Mouse (Mus musculus) kidney, embryonic 15.5 days (tissue): ENCODE data around the gene Ctps. TPM values are rescaled to one million over a fixed set of nuclear protein-coding genes. Genes with fewer than 3 reads are reported as not detected.
"Not testable (repeated sequence)": the region's sequence is repeated elsewhere in the genome, so short reads cannot be mapped to it uniquely, and the experiment has no call there.

ENCODE experiments used
- ATAC-seq: fragments of 200-750 bp; cut with Nextera tagmentation; replicated peaks from 2 replicates; pipeline ENCODE4 v1.8.0; 2017; ENCODE audit warnings: moderate TSS enrichment; ENCODE audit not compliant: low FRiP score
- H3K27ac ChIP-seq: fragments of 300-500 bp; sonication (generic); 2 replicates; pipeline ENCODE4 v1.5.1; 2015; ENCODE audit warnings: mild to moderate bottlenecking, inconsistent platforms
- H3K27me3 ChIP-seq: fragments of 300-500 bp; sonication (generic); 2 replicates; pipeline ENCODE4 v1.6.1; 2015; ENCODE audit warnings: inconsistent platforms
- H3K36me3 ChIP-seq: fragments of 300-500 bp; sonication (generic); 2 replicates; pipeline ENCODE4 v1.6.1; 2015; ENCODE audit warnings: inconsistent platforms
- H3K4me1 ChIP-seq: fragments of 300-500 bp; sonication (generic); 2 replicates; pipeline ENCODE4 v1.6.1; 2015; ENCODE audit warnings: inconsistent platforms
- H3K4me2 ChIP-seq: fragments of 300-500 bp; sonication (generic); 2 replicates; pipeline ENCODE4 v1.6.1; 2015; ENCODE audit warnings: moderate library complexity, mild to moderate bottlenecking, inconsistent platforms
- H3K4me3 ChIP-seq: fragments of 300-500 bp; sonication (generic); replicated peaks from 2 replicates; pipeline ENCODE4 v1.5.1; 2015; ENCODE audit warnings: mild to moderate bottlenecking, inconsistent platforms
- H3K9ac ChIP-seq: fragments of 300-500 bp; sonication (generic); 2 replicates; pipeline ENCODE4 v1.6.1; 2015; ENCODE audit warnings: mild to moderate bottlenecking, inconsistent platforms
- H3K9me3 ChIP-seq: fragments of 300-500 bp; sonication (generic); replicated peaks from 2 replicates; pipeline ENCODE4 v1.6.1; 2016; ENCODE audit warnings: inconsistent platforms
- WGBS: fragments of 180-500 bp; shearing (Covaris S2); methylation state at CpG from one replicate; pipeline ENCODE4 v1.1.7; 2015; ENCODE audit warnings: mixed read lengths; 5-methylcytosine and 5-hydroxymethylcytosine counted together
- polyA plus RNA-seq: library from polyadenylated mRNA; unstranded; fragments of >200 nt; fragmentation: Nextera tagmentation; extraction: Ambion mirVana; gene quantifications from 2 replicates; pipeline ENCODE4 v1.2.1, GENCODE M21; 2015

Gene Ctps
- polyA plus RNA-seq, 1 experiment from 2014 or later = 84.0 TPM

GRCm38 (mm10) chr4:120596210-120596609 lies 26.1 kb upstream of the Ctps start:
- H3K27me3 ChIP-seq, H3K27ac ChIP-seq, H3K4me2 ChIP-seq, H3K9ac ChIP-seq, H3K4me3 ChIP-seq, ATAC-seq, H3K36me3 ChIP-seq, H3K9me3 ChIP-seq, H3K4me1 ChIP-seq: not testable (repeated sequence)
- 83% methylated on average over 1 of the region's 1 CpGs for WGBS

- Histone ChIP-seq H3K4me2 (no peak overlapping the region), H3K9me3 (no peaks in the 10 kb centered on the region), H3K27ac (no peak overlapping the region), H3K4me3 (no peak overlapping the region), H3K36me3 (no peaks in the 10 kb centered on the region), H3K9ac (no peak overlapping the region), H3K4me1 (peaks cover 9% of the 10 kb centered on the region; the same call in 1 of the 2 replicates), H3K27me3 (peaks cover 12% of the 10 kb centered on the region; the same call in 1 of the 2 replicates)
- WGBS = 91% methylated on average over 4 of the region's 4 CpGs
- no peak for ATAC-seq
Observed at GRCm38 (mm10) chr4:120590973-120591372, 20.9 kb upstream of the Ctps start.

- no peaks in the 10 kb centered on the region for H3K36me3 ChIP-seq
- H3K27ac ChIP-seq = peak overlapping the region; percentile 54
- 32% methylated on average over 5 of the region's 5 CpGs for WGBS
- H3K4me3 ChIP-seq = no peak overlapping the region
- H3K4me1 ChIP-seq = peaks cover 9% of the 10 kb centered on the region; the same call in 1 of the 2 replicates
- 0 out of 2 replicates have a peak overlapping the region, but pooled peaks have one; percentile 9 for H3K4me2 ChIP-seq
- peaks cover 12% of the 10 kb centered on the region; the same call in 1 of the 2 replicates for H3K27me3 ChIP-seq
- peak; percentile 89 for ATAC-seq
- H3K9me3 ChIP-seq = no peaks in the 10 kb centered on the region
- 0 out of 2 replicates have a peak overlapping the region, but pooled peaks have one; percentile 29 for H3K9ac ChIP-seq
Observed at GRCm38 (mm10) chr4:120589815-120590422, 19.8 kb upstream of the Ctps start.

GRCm38 (mm10) chr4:120589070-120589469 lies 19.0 kb upstream of the Ctps start:
- Histone ChIP-seq H3K9me3 (no peaks in the 10 kb centered on the region), H3K36me3 (no peaks in the 10 kb centered on the region), H3K9ac (no peak overlapping the region), H3K4me1 (peaks cover 9% of the 10 kb centered on the region; the same call in 1 of the 2 replicates), H3K27me3 (peaks cover 12% of the 10 kb centered on the region; the same call in 1 of the 2 replicates), H3K4me2 (no peak overlapping the region), H3K27ac (0 out of 2 replicates have a peak overlapping the region, but pooled peaks have one; percentile 54), H3K4me3 (no peak overlapping the region)
- no peak for ATAC-seq
- 32% methylated on average over 3 of the region's 3 CpGs for WGBS

GRCm38 (mm10) chr4:120588445-120588844 lies 18.4 kb upstream of the Ctps start, which contains the start of gene Gm8439:
Gene Gm8439 (plus strand): TSS chr4:120588745.
- Histone ChIP-seq H3K4me2 (no peak within 1 kb of the TSS), H3K4me1 (peaks cover 9% of the 10 kb centered on the region; the same call in 1 of the 2 replicates), H3K9ac (no peak within 1 kb of the TSS), H3K27ac (peak within 1 kb of the TSS; percentile 54), H3K4me3 (no peak within 1 kb of the TSS), H3K36me3 (no peaks in the 10 kb centered on the region), H3K9me3 (no peaks in the 10 kb centered on the region), H3K27me3 (peaks cover 12% of the 10 kb centered on the region; the same call in 1 of the 2 replicates)
- no peak for ATAC-seq
- 24% methylated on average over 4 of the region's 4 CpGs for WGBS

GRCm38 (mm10) chr4:120586986-120587385 lies 16.9 kb upstream of the Ctps start:
- no peaks in the 10 kb centered on the region for H3K36me3 ChIP-seq
- 79% methylated on average over 1 of the region's 1 CpGs for WGBS
- ATAC-seq = no peak

GRCm38 (mm10) chr4:120581711-120582110 lies 11.6 kb upstream of the Ctps start:
- 78% methylated on average over 9 of the region's 9 CpGs for WGBS
- H3K36me3 ChIP-seq = no peaks in the 10 kb centered on the region
- 0 out of 2 replicates have a peak, but pooled peaks cover 5% of the 10 kb centered on the region for H3K4me1 ChIP-seq
- H3K9me3 ChIP-seq = no peaks in the 10 kb centered on the region
- H3K27ac ChIP-seq = no peak overlapping the region
- H3K4me2 ChIP-seq = no peak overlapping the region
- H3K4me3 ChIP-seq = no peak overlapping the region
- no peak overlapping the region for H3K9ac ChIP-seq
- no peaks in the 10 kb centered on the region for H3K27me3 ChIP-seq
- no peak for ATAC-seq

More at GRCm38 (mm10) chr4:120586986-120587385, 16.9 kb upstream of the Ctps start:
- Histone ChIP-seq H3K4me1 (peaks cover 13% of the 10 kb centered on the region; the same call in 1 of the 2 replicates), H3K4me3 (no peak overlapping the region), H3K9ac (no peak overlapping the region), H3K9me3 (no peaks in the 10 kb centered on the region), H3K4me2 (no peak overlapping the region), H3K27ac (no peak overlapping the region), H3K27me3 (peaks cover 12% of the 10 kb centered on the region; the same call in 1 of the 2 replicates)

- no peaks in the 10 kb centered on the region for H3K9me3 ChIP-seq
- H3K4me2 ChIP-seq = no peak overlapping the region
- no peak overlapping the region for H3K4me3 ChIP-seq
- no peak overlapping the region for H3K9ac ChIP-seq
- H3K36me3 ChIP-seq = no peaks in the 10 kb centered on the region
- H3K27me3 ChIP-seq = no peaks in the 10 kb centered on the region
- H3K27ac ChIP-seq = no peak overlapping the region
- 0 out of 2 replicates have a peak, but pooled peaks cover 5% of the 10 kb centered on the region for H3K4me1 ChIP-seq
- WGBS = 78% methylated on average over 5 of the region's 5 CpGs
- ATAC-seq = no peak
Observed at GRCm38 (mm10) chr4:120580894-120581293, 10.8 kb upstream of the Ctps start.

GRCm38 (mm10) chr4:120571691-120572090 lies 1.6 kb upstream of the Ctps start:
- Histone ChIP-seq H3K4me1 (peaks cover 33% of the 10 kb centered on the region), H3K9me3 (no peaks in the 10 kb centered on the region), H3K4me2 (no peak overlapping the region), H3K27ac (peak overlapping the region; percentile 34; the same call in 1 of the 2 replicates), H3K4me3 (no peak overlapping the region), H3K27me3 (no peaks in the 10 kb centered on the region), H3K36me3 (peaks cover 4% of the 10 kb centered on the region; the same call in 1 of the 2 replicates), H3K9ac (no peak overlapping the region)
- WGBS = 50% methylated on average over 3 of the region's 3 CpGs
- ATAC-seq = no peak

GRCm38 (mm10) chr4:120571070-120571464 lies 991 bp upstream of the Ctps start:
- peaks cover 33% of the 10 kb centered on the region for H3K4me1 ChIP-seq
- WGBS = 48% methylated on average over 3 of the region's 3 CpGs
- no peaks in the 10 kb centered on the region for H3K27me3 ChIP-seq
- no peak for ATAC-seq
- H3K9ac ChIP-seq = 0 out of 2 replicates have a peak overlapping the region, but pooled peaks have one; percentile 85
- H3K4me2 ChIP-seq = peak overlapping the region; percentile 86
- peaks cover 10% of the 10 kb centered on the region; the same call in 1 of the 2 replicates for H3K36me3 ChIP-seq
- peak overlapping the region; percentile 96 for H3K27ac ChIP-seq
- no peaks in the 10 kb centered on the region for H3K9me3 ChIP-seq
- H3K4me3 ChIP-seq = peak overlapping the region; percentile 94

GRCm38 (mm10) chr4:120570438-120571069 lies 478 bp upstream of the Ctps start:
- H3K27ac ChIP-seq = peak overlapping the region; percentile 96
- ATAC-seq = peak; percentile 63
- under 1% methylated on average over 27 of the region's 27 CpGs for WGBS

GRCm38 (mm10) chr4:120569025-120569424 lies 1.1 kb downstream of the Ctps start:
- 4% methylated on average over 4 of the region's 4 CpGs for WGBS

More at GRCm38 (mm10) chr4:120570438-120571069, 478 bp upstream of the Ctps start:
- peaks cover 13% of the 10 kb centered on the region; the same call in 1 of the 2 replicates for H3K36me3 ChIP-seq
- no peaks in the 10 kb centered on the region for H3K9me3 ChIP-seq
- H3K4me2 ChIP-seq = peak overlapping the region; percentile 86
- H3K4me3 ChIP-seq = peak overlapping the region; percentile 94
- no peaks in the 10 kb centered on the region for H3K27me3 ChIP-seq
- peak overlapping the region; percentile 85 for H3K9ac ChIP-seq
- H3K4me1 ChIP-seq = peaks cover 33% of the 10 kb centered on the region

More at GRCm38 (mm10) chr4:120569025-120569424, 1.1 kb downstream of the Ctps start:
- no peaks in the 10 kb centered on the region for H3K27me3 ChIP-seq
- H3K4me1 ChIP-seq = peaks cover 33% of the 10 kb centered on the region
- peak overlapping the region; percentile 96; the same call in 1 of the 2 replicates for H3K27ac ChIP-seq
- peak overlapping the region; percentile 85 for H3K9ac ChIP-seq
- H3K4me2 ChIP-seq = peak overlapping the region; percentile 86
- no peak for ATAC-seq
- H3K4me3 ChIP-seq = peak overlapping the region; percentile 94
- H3K36me3 ChIP-seq = peaks cover 28% of the 10 kb centered on the region
- H3K9me3 ChIP-seq = no peaks in the 10 kb centered on the region
